Mouse (Mus musculus) embryonic facial prominence, embryonic 11.5 days (tissue): ENCODE data around the gene Hspa4l. TPM values are rescaled to one million over a fixed set of nuclear protein-coding genes. Genes with fewer than 3 reads are reported as not detected.

Experiments
- ATAC-seq: fragments of 200-750 bp; cut with Nextera tagmentation; replicated peaks from 2 replicates; pipeline ENCODE4 v1.8.0; 2017; ENCODE audit warnings: low read depth; ENCODE audit not compliant: insufficient number of reproducible peaks, low FRiP score, low TSS enrichment
- DNase-seq: peaks from one replicate; pipeline ENCODE4 v3.0.0-alpha.2; 2015; ENCODE audit warnings: low spot score
- H3K27ac ChIP-seq: fragments of 300-500 bp; sonication (generic); replicated peaks from 2 replicates; pipeline ENCODE4 v1.5.1; 2014; ENCODE audit warnings: mild to moderate bottlenecking, low read depth, low read length, control low read depth
- H3K27me3 ChIP-seq: fragments of 300-500 bp; sonication (generic); 2 replicates; pipeline ENCODE4 v1.6.1; 2014; ENCODE audit warnings: mild to moderate bottlenecking, low read length, moderate library complexity, mixed read lengths; ENCODE audit not compliant: control insufficient read depth, insufficient read depth
- H3K36me3 ChIP-seq: fragments of 300-500 bp; sonication (generic); replicated peaks from 2 replicates; pipeline ENCODE4 v1.6.1; 2014; ENCODE audit warnings: low read depth, mild to moderate bottlenecking, low read length, moderate library complexity, mixed read lengths; ENCODE audit not compliant: control insufficient read depth, insufficient read depth
- H3K4me1 ChIP-seq: fragments of 300-500 bp; sonication (generic); 2 replicates; pipeline ENCODE4 v1.6.1; 2014; ENCODE audit warnings: low read length, mixed read lengths; ENCODE audit not compliant: control insufficient read depth, insufficient read depth
- H3K4me2 ChIP-seq: fragments of 300-500 bp; sonication (generic); 2 replicates; pipeline ENCODE4 v1.6.1; 2014; ENCODE audit warnings: low read depth, mild to moderate bottlenecking, control low read depth, low read length, moderate library complexity
- H3K4me3 ChIP-seq: fragments of 300-500 bp; sonication (generic); 2 replicates; pipeline ENCODE4 v1.5.1; 2014; ENCODE audit warnings: low read depth, low read length, control low read depth
- H3K9ac ChIP-seq: fragments of 300-500 bp; sonication (generic); replicated peaks from 2 replicates; pipeline ENCODE4 v1.6.1; 2014; ENCODE audit warnings: mild to moderate bottlenecking, control low read depth, low read length
- H3K9me3 ChIP-seq: fragments of 300-500 bp; sonication (generic); replicated peaks from 2 replicates; pipeline ENCODE4 v1.6.1; 2016; ENCODE audit warnings: mild to moderate bottlenecking, low read length, inconsistent platforms, mixed read lengths; ENCODE audit not compliant: control insufficient read depth
- WGBS: fragments of 180-500 bp; shearing (Covaris S2); extraction: QIAGEN DNeasy Blood & Tissue Kit; methylation state at CpG from one replicate; pipeline ENCODE4 v1.1.7; 2014; 5-methylcytosine and 5-hydroxymethylcytosine counted together
- polyA plus RNA-seq: library from polyadenylated mRNA; unstranded; fragments of >200 nt; fragmentation: Nextera tagmentation; extraction: Ambion mirVana; gene quantifications from 2 replicates; pipeline ENCODE4 v1.2.1, GENCODE M21; 2014

Gene Hspa4l
- polyA plus RNA-seq, 1 experiment from 2014 or later, result 22.7 TPM

DNA sequence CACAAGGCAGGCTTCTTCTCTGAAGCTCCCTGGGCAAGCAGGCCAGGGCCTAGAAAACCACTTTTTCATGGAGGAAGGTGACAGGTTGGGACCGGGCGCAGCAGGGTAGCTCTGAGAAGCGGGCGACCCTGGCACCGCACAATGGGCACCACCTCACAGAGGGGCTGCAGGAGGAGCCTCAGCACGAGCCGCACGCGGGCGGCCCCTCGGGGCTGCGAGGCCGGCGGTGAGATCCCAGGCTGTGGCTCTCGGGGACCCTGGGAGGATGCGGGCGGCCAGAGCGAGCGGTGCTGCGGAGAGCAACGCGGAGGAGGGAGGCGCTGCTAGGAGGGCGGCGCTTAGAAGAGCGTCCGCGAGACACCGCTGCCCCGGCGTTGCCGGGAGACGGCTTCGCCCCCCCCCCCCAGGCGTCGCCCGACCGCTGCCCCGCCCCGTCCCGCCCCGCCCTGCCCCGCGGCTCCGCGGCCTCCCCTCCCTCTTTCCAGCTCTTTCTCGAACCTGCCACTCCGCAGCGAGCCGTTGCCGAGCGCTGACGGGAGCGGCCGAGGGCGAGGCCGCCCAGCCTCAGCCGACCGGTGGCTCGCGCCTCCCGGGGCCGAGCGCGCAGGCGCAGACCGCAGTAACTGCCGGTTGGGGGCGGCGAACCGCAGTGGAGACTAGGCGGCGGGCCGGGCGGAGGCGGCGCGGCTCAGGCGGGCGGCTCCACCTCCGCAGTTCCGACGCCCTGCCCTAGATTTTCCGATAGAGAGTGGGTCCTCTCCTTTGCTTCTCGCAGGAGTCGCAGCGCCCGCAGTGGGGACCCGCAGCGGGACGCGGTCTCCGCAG, 753 bp downstream of the Hspa4l start:
- H3K4me2 ChIP-seq, result peak overlapping the region; percentile 95
- H3K9me3 ChIP-seq, result no peaks in the 10 kb centered on the region
- DNase-seq, result peak; percentile 89
- ATAC-seq, result peak; percentile 97
- H3K9ac ChIP-seq, result peak overlapping the region; percentile 67
- H3K27ac ChIP-seq, result peak overlapping the region; percentile 67
- WGBS, result under 1% methylated on average over 68 of the region's 93 CpGs
- H3K4me3 ChIP-seq, result peak overlapping the region; percentile 65
- H3K4me1 ChIP-seq, result peaks cover 3% of the 10 kb centered on the region; the same call in 1 of the 2 replicates
- no peaks in the 10 kb centered on the region for H3K36me3 ChIP-seq
- no peaks in the 10 kb centered on the region for H3K27me3 ChIP-seq

DNA sequence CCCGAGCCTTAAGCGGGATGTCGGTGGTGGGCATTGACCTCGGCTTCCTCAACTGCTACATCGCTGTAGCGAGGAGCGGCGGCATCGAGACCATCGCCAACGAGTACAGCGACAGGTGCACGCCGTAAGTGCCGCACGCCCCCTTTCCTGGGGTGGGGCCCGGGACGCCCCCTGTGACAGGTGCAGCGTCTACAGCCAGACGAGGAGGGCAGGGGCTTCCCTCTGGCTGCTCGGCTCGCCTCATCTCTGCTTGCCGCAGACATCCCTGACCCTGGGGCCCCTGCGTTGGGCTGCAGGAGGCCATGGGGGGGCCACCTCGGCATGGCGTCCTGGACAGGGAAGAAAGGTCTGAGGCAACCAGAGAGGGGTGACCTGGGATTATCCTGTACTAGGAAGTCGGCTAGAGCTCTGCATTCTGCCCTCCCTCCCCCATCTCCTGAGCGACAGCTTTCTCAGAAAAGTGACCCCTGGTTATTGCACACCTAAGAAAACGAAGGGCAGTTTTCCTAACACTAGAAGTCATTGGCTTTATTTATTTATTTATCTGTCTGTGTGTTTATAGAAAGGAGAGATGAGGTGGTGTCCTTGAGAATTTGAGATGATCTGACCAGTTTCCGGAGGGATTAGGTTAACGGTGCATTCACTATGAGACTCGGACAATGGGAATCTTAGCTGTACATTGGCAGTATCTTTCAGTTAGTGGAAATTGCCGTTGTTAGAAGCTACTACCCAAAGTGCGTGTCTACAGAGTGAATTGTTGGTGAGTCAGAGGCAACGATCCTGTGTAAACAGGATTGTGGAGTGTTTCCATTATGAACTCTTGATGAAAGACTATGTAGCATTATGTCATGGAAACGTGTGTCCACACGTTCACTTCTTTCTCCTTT, 1.6 kb downstream of the Hspa4l start:
- peak overlapping the region; percentile 67 for H3K27ac ChIP-seq
- H3K27me3 ChIP-seq, result no peaks in the 10 kb centered on the region
- peak overlapping the region; percentile 65 for H3K4me3 ChIP-seq
- peak overlapping the region; percentile 67 for H3K9ac ChIP-seq
- H3K4me1 ChIP-seq, result peaks cover 3% of the 10 kb centered on the region; the same call in 1 of the 2 replicates
- 5% methylated on average over 28 of the region's 37 CpGs for WGBS
- DNase-seq (peak; percentile 18), ATAC-seq (peak; percentile 64)
- peak overlapping the region; percentile 95 for H3K4me2 ChIP-seq
- H3K9me3 ChIP-seq, result no peaks in the 10 kb centered on the region
- no peaks in the 10 kb centered on the region for H3K36me3 ChIP-seq

DNA sequence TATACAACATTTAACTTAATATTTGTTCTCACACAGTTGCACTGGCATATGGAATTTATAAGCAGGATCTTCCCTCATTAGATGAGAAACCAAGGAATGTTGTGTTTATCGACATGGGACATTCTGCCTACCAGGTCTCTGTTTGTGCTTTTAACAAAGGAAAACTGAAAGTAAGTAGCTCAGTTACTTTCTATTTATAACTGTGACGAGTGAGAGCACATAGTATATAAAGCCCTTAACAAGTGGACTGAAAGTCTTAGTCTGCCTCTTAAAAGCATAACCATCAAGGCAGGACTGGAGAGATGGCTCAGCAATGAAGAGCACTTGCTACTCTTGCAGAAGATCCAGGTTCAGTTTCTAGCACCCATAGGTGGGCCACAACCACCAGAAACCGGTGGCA, 16.5 kb downstream of the Hspa4l start:
- DNase-seq, result no peak
- H3K27ac ChIP-seq, result no peak overlapping the region
- ATAC-seq, result no peak
- H3K4me3 ChIP-seq, result no peak overlapping the region
- H3K36me3 ChIP-seq, result no peaks in the 10 kb centered on the region; the same call in 1 of the 2 replicates
- 84% methylated on average over 3 of the region's 3 CpGs for WGBS
- H3K4me2 ChIP-seq, result no peak overlapping the region
- no peak overlapping the region for H3K9ac ChIP-seq
- no peaks in the 10 kb centered on the region for H3K27me3 ChIP-seq
- no peaks in the 10 kb centered on the region for H3K4me1 ChIP-seq
- H3K9me3 ChIP-seq, result no peaks in the 10 kb centered on the region

DNA sequence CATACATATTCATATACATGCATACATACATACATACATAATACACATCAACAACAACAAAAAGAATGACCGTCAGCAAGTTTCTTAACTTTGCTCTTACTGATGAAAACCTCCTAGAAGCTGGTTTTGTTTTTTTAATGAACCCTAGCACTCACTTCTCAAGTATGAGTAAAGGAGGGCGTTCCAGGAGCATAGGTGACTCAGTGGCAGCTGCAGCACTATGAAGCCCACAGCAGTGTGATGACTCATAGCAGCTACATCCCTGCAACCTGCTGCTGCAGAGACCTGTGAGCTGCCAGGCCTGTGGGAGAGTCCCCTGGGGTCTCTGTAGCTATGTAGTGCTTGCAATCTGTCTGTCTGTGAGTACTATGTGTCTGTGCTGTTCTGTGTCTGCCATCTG, 17.0 kb downstream of the Hspa4l start:
- DNase-seq, result no peak
- 85% methylated on average over 2 of the region's 2 CpGs for WGBS
- no peak for ATAC-seq
- Histone ChIP-seq H3K27me3 (no peaks in the 10 kb centered on the region), H3K36me3 (no peaks in the 10 kb centered on the region; the same call in 1 of the 2 replicates), H3K4me2 (no peak overlapping the region), H3K27ac (no peak overlapping the region), H3K9me3 (no peaks in the 10 kb centered on the region), H3K4me3 (no peak overlapping the region), H3K9ac (no peak overlapping the region), H3K4me1 (no peaks in the 10 kb centered on the region)

DNA sequence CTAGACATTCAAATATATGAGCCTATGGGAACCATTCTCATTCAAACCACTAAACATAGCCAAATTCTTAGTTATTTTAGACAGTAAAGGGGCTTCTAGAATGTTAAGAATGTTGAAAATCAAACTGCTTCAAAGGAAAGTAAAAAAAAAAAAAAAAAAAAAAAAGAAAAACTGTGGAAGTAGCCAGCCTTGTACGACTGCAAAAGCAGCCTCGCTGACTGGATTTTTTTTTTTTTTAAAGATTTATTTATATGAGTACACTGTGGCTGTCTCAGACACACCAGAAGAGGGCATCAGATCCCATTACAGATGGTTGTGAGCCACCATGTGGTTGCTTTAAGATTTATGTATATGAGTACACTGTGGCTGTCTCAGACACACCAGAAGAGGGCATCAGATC, 49.5 kb downstream of the Hspa4l start:
- WGBS, result 91% methylated on average over 2 of the region's 2 CpGs
- Histone ChIP-seq H3K4me3 (no peak overlapping the region), H3K27ac (no peak overlapping the region), H3K27me3 (no peaks in the 10 kb centered on the region), H3K9ac (no peak overlapping the region), H3K36me3 (no peaks in the 10 kb centered on the region), H3K9me3 (no peaks in the 10 kb centered on the region), H3K4me2 (no peak overlapping the region), H3K4me1 (no peaks in the 10 kb centered on the region)
- DNase-seq, result no peak
- no peak for ATAC-seq

DNA sequence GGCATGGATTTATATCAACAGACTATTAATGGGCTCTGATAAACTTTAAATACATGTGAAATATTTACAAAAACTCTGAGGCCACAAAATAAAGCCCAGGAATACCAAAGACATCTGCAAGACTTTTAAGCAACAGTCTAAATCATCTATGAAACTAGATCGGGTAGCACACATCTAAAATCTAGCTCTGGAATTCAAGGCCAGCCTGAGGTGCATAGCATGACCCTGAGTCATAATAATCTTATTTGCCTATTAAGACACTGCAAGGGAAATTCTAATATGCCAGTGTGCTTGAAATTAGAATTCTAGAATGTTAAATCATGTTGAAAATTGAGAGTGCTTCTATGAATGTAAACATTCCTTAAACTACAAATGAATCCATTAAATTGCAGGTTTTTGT, 53.8 kb downstream of the Hspa4l start:
- no peak overlapping the region for H3K4me2 ChIP-seq
- ATAC-seq, result no peak
- 0 out of 2 replicates have a peak, but pooled peaks cover 3% of the 10 kb centered on the region for H3K36me3 ChIP-seq
- 81% methylated on average over 1 of the region's 1 CpGs for WGBS
- no peak overlapping the region for H3K9ac ChIP-seq
- no peaks in the 10 kb centered on the region for H3K4me1 ChIP-seq
- H3K27ac ChIP-seq, result no peak overlapping the region
- DNase-seq, result no peak
- no peaks in the 10 kb centered on the region for H3K9me3 ChIP-seq
- no peaks in the 10 kb centered on the region for H3K27me3 ChIP-seq
- H3K4me3 ChIP-seq, result no peak overlapping the region

DNA sequence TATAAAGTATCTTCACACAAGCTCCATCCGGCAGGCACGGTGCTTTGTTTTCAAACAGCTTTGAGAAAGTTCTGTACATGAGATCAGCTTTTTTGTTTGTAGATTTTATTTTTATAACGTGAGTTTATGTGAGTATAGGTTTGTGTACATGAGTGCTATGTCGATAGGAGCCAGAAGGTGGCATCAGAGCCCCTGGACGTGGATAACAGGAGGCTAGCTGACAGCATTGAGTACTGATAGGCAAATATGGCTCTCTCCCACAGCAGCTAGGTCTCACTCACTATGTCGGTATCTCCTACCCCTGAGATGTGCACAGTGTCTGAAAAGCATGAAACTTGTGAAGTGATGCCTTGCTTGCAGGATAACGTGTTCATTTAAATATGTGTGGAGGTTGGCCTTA, 54.2 kb downstream of the Hspa4l start:
- Histone ChIP-seq H3K4me1 (no peaks in the 10 kb centered on the region), H3K27ac (no peak overlapping the region), H3K9me3 (no peaks in the 10 kb centered on the region), H3K36me3 (0 out of 2 replicates have a peak, but pooled peaks cover 3% of the 10 kb centered on the region), H3K27me3 (no peaks in the 10 kb centered on the region), H3K9ac (no peak overlapping the region), H3K4me2 (no peak overlapping the region), H3K4me3 (no peak overlapping the region)
- peak; percentile 59 for DNase-seq
- no peak for ATAC-seq
- WGBS, result 42% methylated on average over 7 of the region's 7 CpGs
